Mouse (Mus musculus): ENCODE results near the gene Syt1.

The Syt1 gene

GRCm38 (mm10) chr10:108880372-108880771 lies 130.4 kb downstream of the Syt1 start:
- DNase-seq = no peak

- DNase-seq = no peak
These were observed 135.1 kb downstream of the Syt1 start for GRCm38 (mm10) chr10:108875730-108876129.

- no peak for DNase-seq
These were observed 136.1 kb downstream of the Syt1 start for GRCm38 (mm10) chr10:108874687-108875086.

- DNase-seq = no peak
These were observed 138.4 kb downstream of the Syt1 start for GRCm38 (mm10) chr10:108872359-108872758.

- no peak for DNase-seq
These were observed 140.2 kb downstream of the Syt1 start for GRCm38 (mm10) chr10:108870586-108870985.

- DNase-seq = no peak
These were observed 142.6 kb downstream of the Syt1 start for GRCm38 (mm10) chr10:108868136-108868535.

- DNase-seq = no peak
These were observed 143.6 kb downstream of the Syt1 start for GRCm38 (mm10) chr10:108867202-108867601.

- no peak for DNase-seq
These were observed 145.2 kb downstream of the Syt1 start for GRCm38 (mm10) chr10:108865586-108865985.

GRCm38 (mm10) chr10:108855986-108856385 lies 154.8 kb downstream of the Syt1 start:
- no peak for DNase-seq

- DNase-seq = no peak
These were observed 158.0 kb downstream of the Syt1 start for GRCm38 (mm10) chr10:108852757-108853156.

- DNase-seq = no peak
These were observed 173.3 kb downstream of the Syt1 start for GRCm38 (mm10) chr10:108837434-108837833.

- DNase-seq = no peak
These were observed 178.5 kb downstream of the Syt1 start for GRCm38 (mm10) chr10:108832248-108832647.

- DNase-seq = no peak
These were observed 179.0 kb downstream of the Syt1 start for GRCm38 (mm10) chr10:108831801-108832200.

- no peak for DNase-seq
These were observed 188.5 kb downstream of the Syt1 start for GRCm38 (mm10) chr10:108822273-108822672.

- no peak for DNase-seq
These were observed 195.4 kb downstream of the Syt1 start for GRCm38 (mm10) chr10:108815339-108815738.

GRCm38 (mm10) chr10:108804380-108804779 lies 206.4 kb downstream of the Syt1 start:
- DNase-seq = peak; percentile 7

- DNase-seq = no peak
These were observed 210.0 kb downstream of the Syt1 start for GRCm38 (mm10) chr10:108800776-108801175.

- DNase-seq = no peak
These were observed 212.0 kb downstream of the Syt1 start for GRCm38 (mm10) chr10:108798826-108799225.

GRCm38 (mm10) chr10:108782817-108783216 lies 228.0 kb downstream of the Syt1 start:
- DNase-seq = no peak

- no peak for DNase-seq
These were observed 230.2 kb downstream of the Syt1 start for GRCm38 (mm10) chr10:108780614-108781013.

- no peak for DNase-seq
These were observed 234.0 kb downstream of the Syt1 start for GRCm38 (mm10) chr10:108776735-108777134.

- no peak for DNase-seq
These were observed 239.7 kb downstream of the Syt1 start for GRCm38 (mm10) chr10:108771081-108771480.

GRCm38 (mm10) chr10:108765564-108765963 lies 245.2 kb downstream of the Syt1 start:
- no peak for DNase-seq

- DNase-seq = no peak
These were observed 247.1 kb downstream of the Syt1 start for GRCm38 (mm10) chr10:108763722-108764121.

- DNase-seq = no peak
These were observed 257.5 kb downstream of the Syt1 start for GRCm38 (mm10) chr10:108753304-108753703.

GRCm38 (mm10) chr10:108743759-108744158 lies 267.0 kb downstream of the Syt1 start:
- DNase-seq = no peak

Data from lung, postnatal 14 days (tissue).